Mouse (Mus musculus) stomach, postnatal 0 days (tissue): Measurements from ENCODE around the gene Naa40. TPM values are rescaled to one million over a fixed set of nuclear protein-coding genes. Genes with fewer than 3 reads are reported as not detected.
A peak's percentile ranks its signal among the peaks of the same experiment; 100 is the strongest.

Experiments used
- ATAC-seq: fragments of 200-750 bp; cut with Nextera tagmentation; 2 replicates; pipeline ENCODE4 v1.8.0; 2017; ENCODE audit not compliant: low FRiP score, low TSS enrichment
- DNase-seq: peaks from one replicate; pipeline ENCODE4 v3.0.0-alpha.2; 2016; ENCODE audit warnings: low spot score
- H3K27ac ChIP-seq: fragments of 300-500 bp; sonication (generic); replicated peaks from 2 replicates; pipeline ENCODE4 v1.5.1; 2014; ENCODE audit warnings: mild to moderate bottlenecking, control low read depth
- H3K27me3 ChIP-seq: fragments of 300-500 bp; sonication (generic); 2 replicates; pipeline ENCODE4 v1.6.1; 2014; ENCODE audit warnings: low read length; ENCODE audit not compliant: control insufficient read depth, insufficient read depth
- H3K36me3 ChIP-seq: fragments of 300-500 bp; sonication (generic); 2 replicates; pipeline ENCODE4 v1.6.1; 2014; ENCODE audit warnings: low read length, mixed read lengths; ENCODE audit not compliant: control insufficient read depth, insufficient read depth
- H3K4me1 ChIP-seq: fragments of 300-500 bp; sonication (generic); replicated peaks from 2 replicates; pipeline ENCODE4 v1.6.1; 2014; ENCODE audit warnings: antibody characterized with exemption; ENCODE audit not compliant: control insufficient read depth, insufficient read depth
- H3K4me2 ChIP-seq: fragments of 300-500 bp; sonication (generic); replicated peaks from 2 replicates; pipeline ENCODE4 v1.6.1; 2014; ENCODE audit warnings: low read depth, mild to moderate bottlenecking, control low read depth, moderate library complexity
- H3K4me3 ChIP-seq: fragments of 300-500 bp; sonication (generic); 2 replicates; pipeline ENCODE4 v1.5.1; 2014; ENCODE audit warnings: low read depth, low read length, control low read depth
- H3K9ac ChIP-seq: fragments of 300-500 bp; sonication (generic); 2 replicates; pipeline ENCODE4 v1.6.1; 2014; ENCODE audit warnings: mild to moderate bottlenecking, low read length, control low read depth, mixed read lengths
- H3K9me3 ChIP-seq: fragments of 300-500 bp; sonication (generic); 2 replicates; pipeline ENCODE4 v1.6.1; 2016; ENCODE audit warnings: low read length; ENCODE audit not compliant: control insufficient read depth
- CTCF ChIP-seq: IDR thresholded peaks from 2 replicates; pipeline ENCODE4 v1.5.1; 2016; ENCODE audit warnings: antibody characterized with exemption, low read depth, mild to moderate bottlenecking, moderate library complexity
- EP300 ChIP-seq: optimal IDR thresholded peaks from 2 replicates; pipeline ENCODE3; 2016; ENCODE audit warnings: antibody characterized with exemption
- WGBS: fragments of 180-500 bp; shearing (Covaris S2); extraction: QIAGEN DNeasy Blood & Tissue Kit; methylation state at CpG from one replicate; pipeline ENCODE4 v1.1.7; 2014; 5-methylcytosine and 5-hydroxymethylcytosine counted together
- polyA plus RNA-seq: library from polyadenylated mRNA; unstranded; fragments of >200 nt; fragmentation: Nextera tagmentation; extraction: Ambion mirVana; gene quantifications from 2 replicates; pipeline ENCODE4 v1.2.1, GENCODE M21; 2015

The Naa40 gene
- polyA plus RNA-seq, 1 experiment from 2014 or later: 20.1 TPM

- H3K4me2 ChIP-seq: peak within 1 kb of the TSS; percentile 66
Measured at GRCm38 (mm10) chr19:7217162-7217925, 23.6 kb downstream of the Naa40 start, which contains the start of gene Cox8a. Gene Cox8a (minus strand): TSS chr19:7217616.

GRCm38 (mm10) chr19:7214484-7214883 lies 26.5 kb downstream of the Naa40 start:
- peaks cover 5% of the 10 kb centered on the region; the same call in 1 of the 2 replicates for H3K36me3 ChIP-seq

More at GRCm38 (mm10) chr19:7217162-7217925, 23.6 kb downstream of the Naa40 start, which contains the start of gene Cox8a:
- DNase-seq (peak; percentile 98), ATAC-seq (peak; percentile 97)
- H3K4me3 ChIP-seq: peak within 1 kb of the TSS; percentile 87
- 0 out of 2 replicates have a peak, but pooled peaks cover 3% of the 10 kb centered on the region for H3K4me1 ChIP-seq
- H3K36me3 ChIP-seq: peaks cover 5% of the 10 kb centered on the region; the same call in 1 of the 2 replicates
- no peaks in the 10 kb centered on the region for H3K9me3 ChIP-seq
- WGBS: under 1% methylated on average over 50 of the region's 50 CpGs
- peak within 1 kb of the TSS; percentile 92 for H3K27ac ChIP-seq
- H3K9ac ChIP-seq: peak within 1 kb of the TSS; percentile 90
- no peaks in the 10 kb centered on the region for H3K27me3 ChIP-seq
- TF ChIP-seq CTCF (0 out of 2 replicates have a peak, but pooled peaks have one; percentile 7), EP300 (no peak)

GRCm38 (mm10) chr19:7213010-7213409 lies 28.0 kb downstream of the Naa40 start:
- Histone ChIP-seq H3K4me3 (no peak overlapping the region), H3K4me1 (0 out of 2 replicates have a peak, but pooled peaks cover 3% of the 10 kb centered on the region), H3K27ac (no peak overlapping the region), H3K36me3 (peaks cover 5% of the 10 kb centered on the region; the same call in 1 of the 2 replicates), H3K9ac (no peak overlapping the region), H3K4me2 (no peak overlapping the region), H3K27me3 (no peaks in the 10 kb centered on the region), H3K9me3 (no peaks in the 10 kb centered on the region)
- no peak for TF ChIP-seq CTCF
- TF ChIP-seq EP300: no peak
- ATAC-seq (no peak), DNase-seq (no peak)
- 85% methylated on average over 3 of the region's 3 CpGs for WGBS

More at GRCm38 (mm10) chr19:7214484-7214883, 26.5 kb downstream of the Naa40 start:
- no peak for ATAC-seq
- Histone ChIP-seq H3K9ac (no peak overlapping the region), H3K4me2 (no peak overlapping the region), H3K4me1 (0 out of 2 replicates have a peak, but pooled peaks cover 3% of the 10 kb centered on the region), H3K4me3 (no peak overlapping the region), H3K27me3 (no peaks in the 10 kb centered on the region), H3K9me3 (no peaks in the 10 kb centered on the region), H3K27ac (no peak overlapping the region)
- WGBS: 66% methylated on average over 5 of the region's 5 CpGs
- DNase-seq: no peak
- no peak for TF ChIP-seq CTCF
- TF ChIP-seq EP300: no peak

GRCm38 (mm10) chr19:7212216-7212615 lies 28.8 kb downstream of the Naa40 start:
- H3K27ac ChIP-seq: no peak overlapping the region
- H3K4me1 ChIP-seq: 0 out of 2 replicates have a peak, but pooled peaks cover 3% of the 10 kb centered on the region
- TF ChIP-seq EP300: no peak
- no peak for TF ChIP-seq CTCF
- H3K36me3 ChIP-seq: peaks cover 5% of the 10 kb centered on the region; the same call in 1 of the 2 replicates
- no peak overlapping the region for H3K9ac ChIP-seq
- H3K4me2 ChIP-seq: no peak overlapping the region
- DNase-seq (no peak), ATAC-seq (no peak)
- no peak overlapping the region for H3K4me3 ChIP-seq
- no peaks in the 10 kb centered on the region for H3K9me3 ChIP-seq
- H3K27me3 ChIP-seq: no peaks in the 10 kb centered on the region
- WGBS: 80% methylated on average over 1 of the region's 1 CpGs

GRCm38 (mm10) chr19:7209907-7210646 lies 30.9 kb downstream of the Naa40 start:
- no peaks in the 10 kb centered on the region for H3K27me3 ChIP-seq
- H3K36me3 ChIP-seq: peaks cover 5% of the 10 kb centered on the region; the same call in 1 of the 2 replicates
- H3K9ac ChIP-seq: no peak overlapping the region
- no peak overlapping the region for H3K4me3 ChIP-seq
- no peak overlapping the region for H3K4me2 ChIP-seq
- peaks cover 4% of the 10 kb centered on the region for H3K4me1 ChIP-seq
- 80% methylated on average over 7 of the region's 7 CpGs for WGBS
- ATAC-seq: no peak
- peak; percentile 36 for TF ChIP-seq CTCF
- no peak for TF ChIP-seq EP300
- H3K9me3 ChIP-seq: no peaks in the 10 kb centered on the region
- H3K27ac ChIP-seq: no peak overlapping the region
- no peak for DNase-seq
